Mouse (Mus musculus) ES-E14 (cell line): Measurements from ENCODE around the gene Gabbr2.

Experiments
- HCFC1 ChIP-seq: IDR thresholded peaks from 2 replicates; pipeline ENCODE4 v1.6.1; 2012; ENCODE audit warnings: low read length, inconsistent platforms, borderline replicate concordance; ENCODE audit not compliant: insufficient read depth
- MAFK ChIP-seq: IDR thresholded peaks from 2 replicates; pipeline ENCODE4 v1.6.1; 2014; ENCODE audit warnings: mild to moderate bottlenecking, low read depth, low read length, inconsistent platforms; ENCODE audit not compliant: insufficient read depth
- ZC3H11A ChIP-seq: IDR thresholded peaks from 2 replicates; pipeline ENCODE4 v1.6.1; 2012; ENCODE audit warnings: low read depth, mild to moderate bottlenecking, inconsistent platforms, low read length, borderline replicate concordance

DNA sequence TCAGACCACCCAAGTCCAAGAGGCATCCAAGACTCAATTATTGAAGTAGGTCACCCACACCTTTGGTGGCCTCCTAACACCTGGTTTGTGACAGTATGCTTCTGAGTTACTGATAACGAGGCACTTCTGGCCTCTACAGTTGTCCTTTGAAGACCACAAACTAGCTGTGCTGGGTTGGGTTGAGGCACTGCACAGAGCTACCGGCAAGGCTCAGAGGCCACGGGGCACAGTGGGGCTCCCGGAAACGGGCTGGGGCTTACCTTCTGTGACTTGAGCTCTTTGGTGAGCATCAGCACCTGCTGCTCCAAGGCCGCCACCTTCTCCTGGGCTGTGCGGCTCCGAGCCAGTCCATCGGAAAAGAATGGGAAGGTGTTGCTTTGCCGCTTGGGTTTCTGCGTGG is 363.6 kb downstream of the Gabbr2 start:
- TF ChIP-seq ZC3H11A (no peak), HCFC1 (no peak), MAFK (no peak)
